Mouse (Mus musculus) naive thymus-derived CD4-positive, alpha-beta T cell, adult 2 months (primary cell): ENCODE measurements around the gene Epb41l4b.

Source experiments
- DNase-seq: peaks from one replicate; pipeline ENCODE4 v3.0.0-alpha.2; 2011; ENCODE audit warnings: low read depth

Gene Epb41l4b

DNA sequence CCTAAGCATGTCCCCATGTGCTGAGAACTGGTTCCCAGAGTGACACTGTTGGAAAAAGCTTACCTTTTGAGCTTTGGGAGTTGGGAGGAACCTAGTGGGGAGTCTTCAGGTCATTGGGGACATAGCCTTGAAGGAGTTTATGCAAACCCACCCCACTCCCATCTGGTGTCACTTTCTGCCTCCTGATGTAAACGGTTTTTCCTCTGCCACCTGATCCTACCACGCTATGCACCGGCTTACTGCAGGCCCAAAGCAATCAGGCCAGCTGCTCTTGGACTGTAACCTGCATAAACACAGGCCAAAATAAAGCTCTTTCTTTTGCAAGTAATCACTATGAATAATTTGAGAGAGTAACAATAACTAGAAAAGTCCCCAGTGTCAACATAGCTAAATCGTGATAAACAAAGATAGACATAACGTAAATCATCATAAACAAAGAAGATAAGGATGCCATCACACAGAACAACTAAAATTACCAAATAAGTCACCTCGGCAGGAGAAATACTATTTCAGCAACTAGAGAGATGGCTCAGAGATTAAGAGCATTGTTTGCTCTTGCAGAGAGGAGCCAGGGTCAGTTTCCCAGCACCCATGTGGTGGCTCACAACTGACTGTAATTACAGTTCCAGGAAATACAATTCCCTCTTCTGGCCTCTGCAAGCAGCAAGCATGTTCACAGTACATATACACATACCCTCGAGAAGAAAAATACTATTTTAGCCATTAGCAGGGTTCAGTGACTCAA, 29.6 kb downstream of the Epb41l4b start:
- no peak for DNase-seq

DNA sequence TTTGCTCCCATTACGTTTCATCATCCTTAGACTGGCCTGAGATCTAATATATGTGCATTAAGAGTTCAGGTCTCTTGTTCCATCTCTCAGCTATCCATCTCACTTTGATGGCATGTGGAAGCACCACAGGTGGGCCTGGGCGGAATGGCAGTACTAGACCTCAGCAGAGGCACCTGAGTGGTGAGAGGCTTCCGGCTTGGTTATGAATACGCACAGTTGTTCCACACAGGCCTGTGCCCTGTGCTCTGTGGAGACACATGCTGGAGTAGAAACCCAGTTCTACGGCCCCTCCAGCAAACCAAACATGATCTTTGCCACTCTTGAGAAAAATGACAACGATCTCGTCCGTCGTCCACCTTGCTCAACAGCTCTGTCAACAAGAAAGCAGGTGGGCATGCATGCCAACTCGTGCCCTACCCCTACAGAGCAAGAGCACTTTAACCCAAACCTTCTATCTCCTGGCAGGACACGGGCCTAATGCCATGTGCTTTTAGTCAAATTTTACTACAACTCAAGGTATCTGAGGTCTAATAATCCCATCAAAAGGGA, 31.2 kb downstream of the Epb41l4b start:
- DNase-seq, result no peak

- DNase-seq, result no peak
These were observed 31.8 kb downstream of the Epb41l4b start for GRCm38 (mm10) chr4:57111411-57111810.

GRCm38 (mm10) chr4:57109543-57109942, 33.7 kb downstream of the Epb41l4b start:
- DNase-seq, result no peak

DNA sequence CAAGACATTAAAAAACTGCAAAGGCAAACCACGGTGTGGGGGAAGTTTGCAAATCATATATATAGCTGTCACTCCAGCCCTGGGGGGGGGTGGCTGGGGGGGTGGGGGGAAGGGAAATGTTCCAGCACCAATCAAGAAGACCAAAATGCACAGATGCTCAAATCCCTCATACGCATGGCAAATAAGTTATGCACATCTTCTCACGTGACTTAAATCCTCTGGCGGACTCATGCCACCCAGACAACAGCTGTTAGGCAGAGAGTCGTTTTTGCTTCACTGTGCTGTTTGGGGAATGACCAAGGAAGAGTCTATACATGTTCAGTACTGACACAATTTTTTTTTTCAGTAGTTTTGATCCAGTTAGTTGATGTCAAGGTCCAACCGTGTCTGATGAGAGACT, 37.9 kb downstream of the Epb41l4b start:
- DNase-seq, result no peak

- peak; percentile 19 for DNase-seq
These were observed 39.4 kb downstream of the Epb41l4b start for GRCm38 (mm10) chr4:57103830-57104229.

- DNase-seq, result no peak
These were observed 42.1 kb downstream of the Epb41l4b start for GRCm38 (mm10) chr4:57101095-57101494.

GRCm38 (mm10) chr4:57097411-57097810, 45.8 kb downstream of the Epb41l4b start:
- no peak for DNase-seq

GRCm38 (mm10) chr4:57095569-57095968, 47.7 kb downstream of the Epb41l4b start:
- no peak for DNase-seq

GRCm38 (mm10) chr4:57091363-57091762, 51.9 kb downstream of the Epb41l4b start:
- peak; percentile 52 for DNase-seq

DNA sequence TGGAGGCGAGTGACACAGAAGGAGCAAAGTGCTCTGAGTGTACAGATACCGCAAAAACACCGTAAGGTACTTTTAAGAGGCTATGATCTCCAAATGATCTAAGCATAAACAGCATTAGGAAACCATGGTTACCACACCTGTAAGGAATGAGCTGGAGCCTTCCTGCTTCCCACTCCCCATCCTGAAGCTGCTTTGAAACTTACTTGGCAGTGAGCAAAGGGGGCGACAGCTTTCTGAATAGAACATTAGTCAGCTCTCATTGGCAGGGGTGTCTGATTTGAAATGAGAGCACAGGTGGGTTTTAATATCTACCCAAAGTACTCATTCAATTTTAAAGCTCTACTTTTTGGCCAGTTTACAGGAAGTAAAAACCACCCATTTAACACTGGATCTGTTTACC, 54.9 kb downstream of the Epb41l4b start:
- DNase-seq, result no peak

DNA sequence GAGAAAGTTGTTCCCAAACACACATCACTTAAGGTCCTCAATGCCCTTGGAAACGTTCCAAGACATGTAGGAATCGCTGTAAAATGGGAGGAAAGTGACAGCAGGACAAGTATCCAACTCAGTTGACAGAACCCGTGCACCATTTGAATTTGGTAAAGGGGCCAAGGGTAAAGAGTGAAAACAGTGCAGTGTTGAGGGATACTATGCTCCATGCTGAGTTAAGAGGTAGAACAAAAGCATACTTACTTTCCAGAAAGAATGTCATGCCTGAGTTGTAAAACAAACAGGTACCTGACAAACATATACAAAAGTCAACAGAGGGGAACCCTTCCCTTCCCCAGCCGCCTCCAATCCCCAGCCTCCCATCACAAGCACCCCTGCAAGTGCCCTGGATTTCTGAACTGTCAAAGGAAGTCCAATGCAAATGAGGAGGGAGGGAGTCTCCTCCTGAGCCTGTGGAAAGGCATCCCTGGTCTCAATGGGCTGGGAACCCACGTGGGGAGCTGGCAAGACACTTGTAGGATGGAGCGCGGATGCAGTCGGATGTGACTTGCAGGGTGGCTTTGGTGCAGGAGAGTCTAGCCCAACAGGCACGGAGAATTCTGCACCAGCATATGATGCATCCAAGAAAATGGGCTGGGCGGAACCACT, 57.4 kb downstream of the Epb41l4b start:
- DNase-seq, result no peak

DNA sequence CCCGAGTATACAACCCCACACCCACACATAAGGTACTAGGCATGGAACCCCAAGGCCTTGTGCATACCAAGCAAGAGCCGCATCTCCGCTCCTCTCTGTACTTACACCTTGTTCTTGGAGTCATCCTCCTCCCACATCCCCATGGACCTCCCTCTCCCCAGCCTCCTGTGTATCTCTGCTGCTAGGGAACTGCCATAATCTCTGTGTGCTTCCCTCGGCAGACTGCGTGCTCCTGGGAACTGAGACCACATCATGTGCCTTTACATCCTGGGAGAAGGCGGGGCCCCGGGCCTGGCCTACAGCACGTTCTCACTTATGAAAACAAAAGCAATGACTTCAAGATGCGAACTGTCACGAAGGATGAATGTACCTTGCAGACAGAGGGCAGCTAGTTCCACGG, 59.6 kb downstream of the Epb41l4b start:
- no peak for DNase-seq

GRCm38 (mm10) chr4:57082775-57083428, 60.3 kb downstream of the Epb41l4b start:
- DNase-seq, result peak; percentile 52

DNA sequence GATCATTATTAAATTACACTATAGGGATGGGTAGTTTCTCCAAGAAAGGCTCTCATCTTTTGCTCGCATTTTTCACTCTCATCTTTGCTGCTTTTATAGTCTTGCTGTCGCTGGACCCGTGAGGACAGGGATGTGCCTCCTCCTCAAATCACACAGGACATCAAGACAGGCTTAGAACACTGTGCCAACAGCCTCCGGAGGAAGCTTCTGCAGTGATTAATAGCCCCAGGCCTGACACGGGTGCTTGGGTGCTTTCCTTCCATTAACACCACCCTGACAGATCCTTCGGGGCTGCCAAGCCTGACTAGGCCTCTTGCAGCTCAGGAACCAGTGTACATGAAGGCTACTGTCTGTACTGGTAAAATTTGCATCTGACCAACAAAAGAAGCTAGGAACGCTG, 61.8 kb downstream of the Epb41l4b start:
- DNase-seq, result no peak

GRCm38 (mm10) chr4:57073843-57074242, 69.4 kb downstream of the Epb41l4b start:
- no peak for DNase-seq

DNA sequence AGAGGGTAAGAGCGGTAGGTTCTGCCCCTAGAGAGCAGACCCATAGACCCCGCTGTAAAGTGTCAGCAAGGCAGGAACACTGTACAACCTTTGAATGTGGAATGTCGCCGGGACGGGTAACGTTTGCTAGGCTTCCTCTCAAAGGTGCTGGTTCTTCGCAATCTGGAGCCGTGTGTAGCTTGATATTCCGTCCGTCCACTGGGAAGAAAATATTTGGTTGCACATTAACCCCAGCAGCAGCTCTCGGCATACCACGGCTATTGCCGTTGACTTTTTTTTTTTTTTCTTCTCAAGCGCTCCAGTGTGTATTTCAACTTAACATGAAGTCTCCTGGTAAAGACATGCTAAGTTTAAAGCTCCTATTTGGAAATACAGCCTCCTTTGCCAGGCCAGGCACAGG, 70.1 kb downstream of the Epb41l4b start:
- DNase-seq, result no peak

GRCm38 (mm10) chr4:57070640-57071039, 72.6 kb downstream of the Epb41l4b start:
- no peak for DNase-seq

DNA sequence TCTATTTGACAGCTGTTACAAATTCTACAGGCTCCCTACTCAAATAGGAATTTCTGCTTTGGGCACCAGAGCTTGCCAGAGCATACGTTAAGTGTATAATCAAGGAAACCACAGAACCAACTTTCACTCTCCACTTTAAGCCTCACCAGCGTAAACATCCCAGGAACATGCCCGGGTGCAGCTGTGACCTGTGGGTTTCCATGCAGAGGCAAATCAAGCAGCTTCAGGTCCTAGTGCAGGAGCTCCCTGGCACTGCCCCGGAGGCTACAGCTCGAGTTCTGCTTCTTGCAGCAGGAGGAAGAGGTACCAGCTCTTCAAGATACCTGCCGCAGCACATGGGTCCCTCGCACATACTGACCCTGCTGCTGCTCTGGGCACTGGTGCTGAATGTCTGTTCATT, 74.8 kb downstream of the Epb41l4b start:
- no peak for DNase-seq

DNA sequence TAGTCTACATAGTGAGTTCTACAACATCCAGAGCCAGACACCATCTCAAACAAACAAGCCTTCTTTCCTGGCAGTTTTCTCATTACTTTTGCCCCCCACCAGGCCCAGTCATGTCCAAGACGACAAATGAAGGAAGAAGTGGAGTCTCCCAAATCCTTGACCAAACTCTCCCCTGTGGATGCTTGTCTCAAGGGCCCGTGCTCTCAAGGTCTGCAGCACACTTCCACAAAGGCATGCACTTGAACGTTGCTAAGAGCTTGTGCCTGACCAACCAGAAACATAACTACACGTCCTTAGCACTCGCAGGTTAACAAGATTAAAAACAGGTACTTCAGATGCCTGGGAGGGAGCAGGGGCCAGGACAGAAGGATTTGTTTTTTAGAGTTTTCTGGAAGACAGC, 75.4 kb downstream of the Epb41l4b start:
- DNase-seq, result no peak

DNA sequence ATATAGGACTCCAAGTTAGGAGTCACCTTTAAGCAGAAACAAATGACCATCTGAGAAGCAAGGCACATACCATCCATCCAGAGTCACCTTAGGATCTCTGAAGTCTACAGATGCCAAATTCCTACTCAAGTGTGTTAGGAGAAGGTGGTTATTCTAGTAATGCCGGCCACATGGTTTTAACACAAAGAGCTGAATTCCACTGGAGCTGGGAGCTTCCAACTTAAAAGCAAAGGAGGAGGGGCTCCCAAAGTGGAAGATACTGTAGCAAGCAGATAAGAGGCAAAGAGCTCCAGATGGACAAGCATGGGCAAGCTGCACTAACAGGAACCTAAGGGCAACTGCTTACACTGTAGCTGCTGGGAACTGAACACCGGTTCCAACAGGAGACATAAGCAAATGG, 76.3 kb downstream of the Epb41l4b start:
- DNase-seq, result no peak

GRCm38 (mm10) chr4:57065273-57065672, 78.0 kb downstream of the Epb41l4b start:
- DNase-seq, result peak; percentile 75

DNA sequence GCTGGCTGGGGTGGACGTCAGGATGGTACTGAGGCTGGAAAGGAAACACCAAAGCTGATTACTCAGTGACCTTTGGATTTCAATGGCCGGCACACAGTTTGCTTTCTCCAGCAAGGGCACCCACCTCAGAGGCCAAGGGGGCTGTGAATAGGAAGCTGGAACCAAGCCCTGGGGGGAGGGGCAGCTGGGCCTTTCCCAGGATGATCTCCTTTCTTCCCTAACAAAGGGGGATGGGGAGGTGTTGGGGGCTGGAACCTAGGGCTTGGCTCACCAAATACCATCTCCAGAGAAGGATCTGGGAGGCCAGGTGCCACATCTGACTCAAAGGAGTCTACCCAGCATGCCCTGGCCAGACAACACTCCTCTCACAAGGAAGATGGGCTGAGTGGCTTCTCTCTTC, 78.4 kb downstream of the Epb41l4b start:
- no peak for DNase-seq
